Mouse (Mus musculus) liver, adult 2 months (tissue): ENCODE measurements around the gene Tpra1.

Experiments
- CTCF ChIP-seq: fragments of 200-500 bp; IDR thresholded peaks from 2 replicates; pipeline ENCODE4 v1.5.1; 2011; ENCODE audit warnings: low read depth, low read length, control low read depth
- POLR2A ChIP-seq: fragments of 200-500 bp; IDR thresholded peaks from 2 replicates; pipeline ENCODE4 v1.6.1; 2011; ENCODE audit warnings: low read length, control low read depth; ENCODE audit not compliant: insufficient read depth; ENCODE audit errors: extremely low read depth

GRCm38 (mm10) chr6:88903708-88904107 lies 1.7 kb downstream of the Tpra1 start:
- TF ChIP-seq CTCF = no peak
- TF ChIP-seq POLR2A = no peak
